Mouse (Mus musculus) ES-E14 (cell line): Measurements from ENCODE around the gene Calcr.

Source experiments
- CHD2 ChIP-seq: IDR thresholded peaks from 2 replicates; pipeline ENCODE4 v1.6.1; 2014; ENCODE audit warnings: mild to moderate bottlenecking, low read depth, low read length, inconsistent platforms
- MAFK ChIP-seq: IDR thresholded peaks from 2 replicates; pipeline ENCODE4 v1.6.1; 2014; ENCODE audit warnings: mild to moderate bottlenecking, low read depth, low read length, inconsistent platforms; ENCODE audit not compliant: insufficient read depth
- ZC3H11A ChIP-seq: IDR thresholded peaks from 2 replicates; pipeline ENCODE4 v1.6.1; 2012; ENCODE audit warnings: low read depth, mild to moderate bottlenecking, inconsistent platforms, low read length, borderline replicate concordance
- ZNF384 ChIP-seq: IDR thresholded peaks from 2 replicates; pipeline ENCODE4 v1.6.1; 2012; ENCODE audit warnings: low read depth, low read length, inconsistent platforms

GRCm38 (mm10) chr6:3751576-3751975, 12.9 kb downstream of the Calcr start:
- TF ChIP-seq MAFK: no peak
- TF ChIP-seq CHD2: no peak
- TF ChIP-seq ZNF384: no peak
- TF ChIP-seq ZC3H11A: no peak
